Mouse (Mus musculus): ENCODE results near the gene Asb11. TPM values are rescaled to one million over a fixed set of nuclear protein-coding genes. Genes with fewer than 3 reads are reported as not detected.

Asb11 gene
- total and polyA plus RNA-seq, 3 experiments, result 2.5 to 3.2 TPM; not detected in 1

DNA sequence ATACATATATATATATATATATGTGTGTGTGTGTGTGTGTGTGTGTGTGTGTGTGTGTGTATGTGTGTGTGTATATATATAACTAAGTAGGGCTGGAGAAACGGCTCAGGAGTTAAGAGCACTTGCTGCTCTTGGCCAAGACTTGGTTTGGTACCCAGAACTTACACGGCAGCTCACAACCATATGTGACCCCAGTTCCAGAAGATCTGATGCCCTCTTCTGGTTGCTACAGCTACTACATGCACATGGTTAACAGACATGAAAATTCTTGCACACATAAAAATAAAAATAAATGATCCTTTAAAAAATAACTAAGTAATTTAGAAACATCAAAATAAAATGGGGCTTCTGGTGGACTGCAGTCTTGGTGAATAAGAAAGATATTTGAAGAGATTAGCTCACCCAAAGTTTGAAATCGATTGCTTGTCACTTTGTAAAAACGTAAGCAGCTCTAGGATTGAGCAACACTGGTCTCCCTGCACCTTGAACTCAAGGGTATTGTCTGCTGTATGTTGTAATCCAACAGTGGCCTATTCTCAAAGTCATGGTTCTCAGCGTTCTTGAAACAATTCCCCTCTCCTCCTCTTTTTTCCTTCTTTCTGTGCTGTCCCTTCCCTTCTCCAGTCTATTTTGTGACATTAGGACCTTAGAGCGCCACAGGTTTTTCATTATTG is 22.5 kb downstream of the Asb11 start:
- Histone ChIP-seq H3K9ac (ENCODE audit: control insufficient read depth, low read depth, low read length, poor library complexity, severe bottlenecking) (no peak overlapping the region), H3K36me3 (ENCODE audit: control insufficient read depth in 1 of 2, insufficient read depth in 2 of 2, low read length in 2 of 2) (no peaks in the 10 kb centered on the region), H3K27me3 (ENCODE audit: control insufficient read depth in 1 of 2, insufficient read depth in 2 of 2, low read length in 2 of 2) (no peaks in the 10 kb centered on the region), H3K9me3 (replicated peaks; ENCODE audit: insufficient read depth, low read length) (no peaks in the 10 kb centered on the region), H3K27ac (ENCODE audit: control insufficient read depth, low read depth, low read length) (no peak overlapping the region), H3K79me2 (ENCODE audit: control insufficient read depth, insufficient read depth, low read length, poor library complexity) (no peaks in the 10 kb centered on the region), H3K4me1 (ENCODE audit: control insufficient read depth in 1 of 2, insufficient read depth in 2 of 2, low read length in 2 of 2) (no peaks in the 10 kb centered on the region), H3K4me3 (ENCODE audit: control insufficient read depth in 1 of 2, insufficient read depth in 1 of 2, low read depth in 2 of 2, low read length in 2 of 2) (no peak overlapping the region)
- TF ChIP-seq CTCF (IDR thresholded peaks at IDR 0.05 in 2 of 3, conservative IDR thresholded peaks at IDR 0.05 in 1 of 3; ENCODE audit: control insufficient read depth in 1 of 3, insufficient read depth in 1 of 3, low read depth in 2 of 3, low read length in 3 of 3, poor library complexity in 1 of 3, severe bottlenecking in 1 of 3) (peak in 2 of 3 experiments; percentile 17 to 43; a peak in 2 of 6 replicates), MAZ (IDR thresholded peaks at IDR 0.05; ENCODE audit: low read depth, low read length) (no peak), SMC3 (IDR thresholded peaks at IDR 0.05; ENCODE audit: low read depth, low read length) (peak; percentile 44), RAD21 (IDR thresholded peaks at IDR 0.05; ENCODE audit: low read depth, low read length) (peak; percentile 14)
- peak; percentile 44 for DNase-seq (ENCODE audit: low read depth, low spot score)

DNA sequence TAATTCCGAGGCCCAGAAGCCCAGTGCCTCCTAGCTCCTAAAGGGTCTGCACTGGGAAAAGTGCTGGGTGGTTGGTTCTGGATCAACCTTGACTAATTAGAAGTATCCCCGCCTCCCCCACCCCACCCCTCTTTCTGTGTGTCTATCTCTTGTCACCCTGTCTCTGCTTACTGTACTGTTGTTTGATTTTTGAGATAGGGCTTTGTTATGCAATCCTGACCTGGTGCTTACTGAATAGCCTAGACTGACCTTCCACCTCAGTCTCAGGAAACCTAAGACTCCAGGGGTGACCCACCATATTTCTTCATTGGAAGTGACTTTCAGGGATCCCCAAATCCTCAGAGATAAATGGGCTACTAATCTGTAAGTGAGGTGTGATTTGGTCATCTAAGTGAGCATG is 65.5 kb downstream of the Asb11 start:
- Histone ChIP-seq H3K9ac (ENCODE audit: control insufficient read depth, low read depth, low read length, poor library complexity, severe bottlenecking) (no peak overlapping the region), H3K36me3 (ENCODE audit: control insufficient read depth in 1 of 2, insufficient read depth in 2 of 2, low read length in 2 of 2) (no peaks in the 10 kb centered on the region), H3K79me2 (ENCODE audit: control insufficient read depth, insufficient read depth, low read length, poor library complexity) (no peaks in the 10 kb centered on the region), H3K4me1 (ENCODE audit: control insufficient read depth in 1 of 2, insufficient read depth in 2 of 2, low read length in 2 of 2) (no peaks in the 10 kb centered on the region), H3K27me3 (ENCODE audit: control insufficient read depth in 1 of 2, insufficient read depth in 2 of 2, low read length in 2 of 2) (peaks cover 3 to 4% of the 10 kb centered on the region in 2 experiments), H3K27ac (ENCODE audit: control insufficient read depth, low read depth, low read length) (no peak overlapping the region), H3K4me3 (ENCODE audit: control insufficient read depth in 1 of 2, insufficient read depth in 1 of 2, low read depth in 2 of 2, low read length in 2 of 2) (no peak overlapping the region), H3K9me3 (replicated peaks; ENCODE audit: insufficient read depth, low read length) (no peaks in the 10 kb centered on the region)
- no peak for TF ChIP-seq MAX (IDR thresholded peaks at IDR 0.05; ENCODE audit: low read length)
- TF ChIP-seq ELF1 (IDR thresholded peaks at IDR 0.05; ENCODE audit: low read depth, low read length), result no peak
- no peak for TF ChIP-seq POLR2AphosphoS5 (IDR thresholded peaks at IDR 0.05; ENCODE audit: borderline replicate concordance, low read depth, low read length)
- no peak for TF ChIP-seq ZC3H11A (IDR thresholded peaks at IDR 0.05; ENCODE audit: low read depth, low read length)
- TF ChIP-seq CTCF (IDR thresholded peaks at IDR 0.05 in 2 of 3, conservative IDR thresholded peaks at IDR 0.05 in 1 of 3; ENCODE audit: control insufficient read depth in 1 of 3, insufficient read depth in 1 of 3, low read depth in 2 of 3, low read length in 3 of 3, poor library complexity in 1 of 3, severe bottlenecking in 1 of 3), result no peak
- TF ChIP-seq UBTF (IDR thresholded peaks at IDR 0.05; ENCODE audit: borderline replicate concordance, insufficient read depth, low read depth, low read length), result no peak
- TF ChIP-seq GATA1 (IDR thresholded peaks at IDR 0.05; ENCODE audit: low read depth, low read length), result no peak
- TF ChIP-seq TBP (IDR thresholded peaks at IDR 0.05; ENCODE audit: low read depth, low read length), result no peak
- TF ChIP-seq MEF2A (IDR thresholded peaks at IDR 0.05; ENCODE audit: extremely low read depth, insufficient replicate concordance, low read depth, low read length, poor library complexity, severe bottlenecking), result no peak
- TF ChIP-seq KAT2A (conservative IDR thresholded peaks at IDR 0.05; ENCODE audit: low read depth, low read length), result no peak
- no peak for TF ChIP-seq RCOR1 (IDR thresholded peaks at IDR 0.05; ENCODE audit: low read depth, low read length)
- no peak for TF ChIP-seq TAL1 (IDR thresholded peaks at IDR 0.05; ENCODE audit: low read length)
- no peak for TF ChIP-seq GABPA (IDR thresholded peaks at IDR 0.05; ENCODE audit: low read depth, low read length)
- TF ChIP-seq MXI1 (IDR thresholded peaks at IDR 0.05; ENCODE audit: low read depth, low read length), result no peak
- TF ChIP-seq CHD2 (IDR thresholded peaks at IDR 0.05; ENCODE audit: low read length), result no peak
- no peak for TF ChIP-seq NRF1 (IDR thresholded peaks at IDR 0.05; ENCODE audit: insufficient read depth, low read depth, low read length, poor library complexity, severe bottlenecking)
- no peak for TF ChIP-seq HCFC1 (IDR thresholded peaks at IDR 0.05; ENCODE audit: low read depth, low read length)
- DNase-seq (ENCODE audit: low read depth, low spot score), result no peak
